Mouse (Mus musculus) limb, embryonic 14.5 days (tissue): ENCODE data around the gene Cd24a. TPM values are rescaled to one million over a fixed set of nuclear protein-coding genes. Genes with fewer than 3 reads are reported as not detected.

Experiments used
- ATAC-seq: fragments of 200-750 bp; cut with Nextera tagmentation; 2 replicates; pipeline ENCODE4 v1.8.0; 2017; ENCODE audit warnings: low read depth, moderate number of reproducible peaks, moderate TSS enrichment; ENCODE audit not compliant: low FRiP score
- DNase-seq: peaks from one replicate; pipeline ENCODE4 v3.0.0-alpha.2; 2015; ENCODE audit warnings: low spot score
- H3K27ac ChIP-seq: fragments of 300-500 bp; sonication (generic); replicated peaks from 2 replicates; pipeline ENCODE4 v1.5.1; 2014; ENCODE audit warnings: low read depth, mild to moderate bottlenecking, low read length, moderate library complexity, mixed read lengths
- H3K27me3 ChIP-seq: fragments of 300-500 bp; sonication (generic); 2 replicates; pipeline ENCODE4 v1.6.1; 2014; ENCODE audit warnings: low read length, mixed read lengths; ENCODE audit not compliant: control insufficient read depth, insufficient read depth
- H3K36me3 ChIP-seq: fragments of 300-500 bp; sonication (generic); 2 replicates; pipeline ENCODE4 v1.6.1; 2014; ENCODE audit warnings: mild to moderate bottlenecking, low read length, moderate library complexity, mixed read lengths; ENCODE audit not compliant: control insufficient read depth, insufficient read depth
- H3K4me1 ChIP-seq: fragments of 300-500 bp; sonication (generic); 2 replicates; pipeline ENCODE4 v1.6.1; 2014; ENCODE audit warnings: antibody characterized with exemption, low read length, mixed read lengths; ENCODE audit not compliant: control insufficient read depth, insufficient read depth
- H3K4me2 ChIP-seq: fragments of 300-500 bp; sonication (generic); replicated peaks from 2 replicates; pipeline ENCODE4 v1.6.1; 2014; ENCODE audit warnings: low read depth, mild to moderate bottlenecking, low read length, moderate library complexity; ENCODE audit not compliant: severe bottlenecking
- H3K4me3 ChIP-seq: fragments of 300-500 bp; sonication (generic); replicated peaks from 2 replicates; pipeline ENCODE4 v1.5.1; 2014; ENCODE audit warnings: low read length
- H3K9ac ChIP-seq: fragments of 300-500 bp; sonication (generic); 2 replicates; pipeline ENCODE4 v1.6.1; 2014; ENCODE audit warnings: mild to moderate bottlenecking, low read depth, low read length, moderate library complexity; ENCODE audit not compliant: severe bottlenecking
- H3K9me3 ChIP-seq: fragments of 300-500 bp; sonication (generic); 2 replicates; pipeline ENCODE4 v1.6.1; 2016; ENCODE audit warnings: low read length; ENCODE audit not compliant: control insufficient read depth
- POLR2A ChIP-seq: fragments of 200-500 bp; IDR thresholded peaks from 2 replicates; pipeline ENCODE4 v1.8.0; 2012; ENCODE audit warnings: inconsistent platforms, mild to moderate bottlenecking, moderate library complexity, borderline replicate concordance; ENCODE audit not compliant: insufficient read depth, insufficient read length; ENCODE audit errors: extremely low read depth
- WGBS: fragments of 180-500 bp; shearing (Covaris S2); extraction: QIAGEN DNeasy Blood & Tissue Kit; methylation state at CpG from one replicate; pipeline ENCODE4 v1.1.7; 2014; 5-methylcytosine and 5-hydroxymethylcytosine counted together
- polyA plus RNA-seq, 2 experiments: library from polyadenylated mRNA; depleted of rRNA in 1 of 2; stranded (reverse) in 1 of 2; unstranded in 1 of 2; fragments of >200 nt; fragmentation: Nextera tagmentation in 1 of 2; extraction: Ambion mirVana in 1 of 2; gene quantifications; 2 replicates each; pipeline versions ENCODE4 v1.2.1 to v1.2.3; 2012 to 2014

Cd24a gene
- polyA plus RNA-seq, 2 experiments, result 268 to 335 TPM

GRCm38 (mm10) chr10:43577299-43577996, 636 bp upstream of the Cd24a start:
- H3K9ac ChIP-seq, result peak overlapping the region; percentile 96
- no peaks in the 10 kb centered on the region for H3K27me3 ChIP-seq
- H3K9me3 ChIP-seq, result peaks cover under 1% of the 10 kb centered on the region; the same call in 1 of the 2 replicates
- peak overlapping the region; percentile 65 for H3K4me3 ChIP-seq
- H3K27ac ChIP-seq, result peak overlapping the region; percentile 100
- ATAC-seq (peak; percentile 30), DNase-seq (peak; percentile 73)
- peaks cover 3% of the 10 kb centered on the region for H3K4me1 ChIP-seq
- WGBS, result 8% methylated on average over 19 of the region's 19 CpGs
- TF ChIP-seq POLR2A, result no peak
- peaks cover 4% of the 10 kb centered on the region for H3K36me3 ChIP-seq
- peak overlapping the region; percentile 85 for H3K4me2 ChIP-seq

GRCm38 (mm10) chr10:43578366-43578753, 276 bp downstream of the Cd24a start:
- peak; percentile 71 for DNase-seq
- peak overlapping the region; percentile 85 for H3K4me2 ChIP-seq
- peak; percentile 31; the same call in 1 of the 2 replicates for TF ChIP-seq POLR2A
- H3K4me3 ChIP-seq, result peak overlapping the region; percentile 65
- ATAC-seq, result peak; percentile 38
- 2% methylated on average over 27 of the region's 32 CpGs for WGBS
- H3K9ac ChIP-seq, result peak overlapping the region; percentile 96
- H3K36me3 ChIP-seq, result peaks cover 14% of the 10 kb centered on the region
- peaks cover 3% of the 10 kb centered on the region for H3K4me1 ChIP-seq
- no peaks in the 10 kb centered on the region for H3K9me3 ChIP-seq
- no peaks in the 10 kb centered on the region for H3K27me3 ChIP-seq
- peak overlapping the region; percentile 100 for H3K27ac ChIP-seq

- Histone ChIP-seq H3K4me1 (peaks cover 3% of the 10 kb centered on the region), H3K27ac (peak overlapping the region; percentile 100), H3K4me2 (peak overlapping the region; percentile 85), H3K9me3 (no peaks in the 10 kb centered on the region), H3K9ac (peak overlapping the region; percentile 96), H3K4me3 (peak overlapping the region; percentile 65), H3K27me3 (no peaks in the 10 kb centered on the region), H3K36me3 (peaks cover 19% of the 10 kb centered on the region)
- TF ChIP-seq POLR2A, result peak; percentile 99
- ATAC-seq (peak; percentile 88), DNase-seq (peak; percentile 88)
- under 1% methylated on average over 37 of the region's 65 CpGs for WGBS
Observed at GRCm38 (mm10) chr10:43578754-43579380, 783 bp downstream of the Cd24a start.

- H3K36me3 ChIP-seq, result peaks cover 25% of the 10 kb centered on the region
- 0 out of 2 replicates have a peak, but pooled peaks have one; percentile 6 for TF ChIP-seq POLR2A
- peak overlapping the region; percentile 65 for H3K4me3 ChIP-seq
- peak overlapping the region; percentile 96 for H3K9ac ChIP-seq
- DNase-seq (peak; percentile 57), ATAC-seq (peak; percentile 5)
- no peaks in the 10 kb centered on the region for H3K27me3 ChIP-seq
- H3K4me2 ChIP-seq, result peak overlapping the region; percentile 85
- 2% methylated on average over 47 of the region's 49 CpGs for WGBS
- no peaks in the 10 kb centered on the region for H3K9me3 ChIP-seq
- H3K27ac ChIP-seq, result peak overlapping the region; percentile 100
- peaks cover 3% of the 10 kb centered on the region for H3K4me1 ChIP-seq
Observed at GRCm38 (mm10) chr10:43579381-43580261, 1.5 kb downstream of the Cd24a start.

- no peak for ATAC-seq
Observed at GRCm38 (mm10) chr10:43580649-43581078, 2.6 kb downstream of the Cd24a start.

More at GRCm38 (mm10) chr10:43580649-43581078, 2.6 kb downstream of the Cd24a start:
- no peaks in the 10 kb centered on the region for H3K27me3 ChIP-seq
- peak; percentile 75 for DNase-seq
- WGBS, result under 1% methylated on average over 15 of the region's 15 CpGs
- peak overlapping the region; percentile 100 for H3K27ac ChIP-seq
- no peaks in the 10 kb centered on the region for H3K9me3 ChIP-seq
- peaks cover 27% of the 10 kb centered on the region for H3K36me3 ChIP-seq
- H3K4me1 ChIP-seq, result peaks cover 3% of the 10 kb centered on the region
- peak overlapping the region; percentile 65 for H3K4me3 ChIP-seq
- TF ChIP-seq POLR2A, result no peak
- peak overlapping the region; percentile 85 for H3K4me2 ChIP-seq
- peak overlapping the region; percentile 96 for H3K9ac ChIP-seq
